Mouse (Mus musculus) kidney, adult 2 months (tissue): ENCODE results near the gene Inpp5f.

Source experiments
- CTCF ChIP-seq: fragments of 200-500 bp; conservative IDR thresholded peaks from 2 replicates; pipeline ENCODE4 v1.5.1; 2011; ENCODE audit warnings: low read depth, mild to moderate bottlenecking, control low read depth, low read length, moderate library complexity, mixed read lengths; ENCODE audit not compliant: insufficient read depth, insufficient read length
- POLR2A ChIP-seq: fragments of 200-500 bp; IDR thresholded peaks from one replicate; pipeline ENCODE4 v1.6.1; 2011; ENCODE audit warnings: low read depth, low read length, control low read depth

DNA sequence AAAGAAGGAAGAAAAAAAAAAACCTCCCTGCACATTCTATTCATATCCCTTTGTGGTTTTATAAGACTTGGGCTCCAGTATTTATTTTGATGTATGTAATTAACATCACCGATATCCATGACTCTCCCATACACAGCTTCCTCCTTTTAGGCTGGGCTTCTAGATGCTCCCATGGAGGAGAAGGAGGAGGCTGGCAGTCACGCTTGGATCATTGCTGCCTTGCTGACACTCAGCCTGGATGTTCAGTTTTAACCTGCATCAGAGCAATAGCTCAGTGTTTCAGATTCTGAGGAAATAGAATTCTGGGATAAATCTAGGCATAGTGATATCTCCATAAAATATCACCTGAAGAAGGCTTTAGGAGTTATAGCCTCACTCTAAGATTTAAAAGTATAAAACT lies 14.3 kb downstream of the Inpp5f start:
- TF ChIP-seq CTCF = no peak
- TF ChIP-seq POLR2A = no peak
